Mouse (Mus musculus) CH12.LX (cell line): ENCODE measurements around the gene Zfp457. TPM values are rescaled to one million over a fixed set of nuclear protein-coding genes. Genes with fewer than 3 reads are reported as not detected.
"Not testable (repeated sequence)": the region's sequence is repeated elsewhere in the genome, so short reads cannot be mapped to it uniquely, and the experiment has no call there.

ENCODE experiments used
- DNase-seq: peaks from one replicate; pipeline ENCODE4 v3.0.0-alpha.2; 2013; ENCODE audit errors: extremely low read depth
- H3K27ac ChIP-seq: 2 replicates; pipeline ENCODE4 v1.5.1; 2012; ENCODE audit warnings: low read depth, mild to moderate bottlenecking, control low read depth, moderate library complexity; ENCODE audit not compliant: insufficient read depth
- H3K27me3 ChIP-seq: replicated peaks from 2 replicates; pipeline ENCODE3; 2012; ENCODE audit warnings: inconsistent platforms
- H3K36me3 ChIP-seq, 2 experiments: replicated peaks in 1 of 2; 2 replicates each; pipeline versions ENCODE3 to v1.6.1; 2012; ENCODE audit warnings: inconsistent platforms in 1 of 2, low read length in 1 of 2, mild to moderate bottlenecking in 1 of 2, mixed read lengths in 1 of 2, moderate library complexity in 1 of 2; ENCODE audit not compliant: control insufficient read depth in 1 of 2, insufficient read depth in 1 of 2
- H3K4me1 ChIP-seq, 2 experiments: 2 replicates each; pipeline ENCODE4 v1.6.1; 2012; ENCODE audit warnings: inconsistent platforms in 1 of 2, moderate library complexity in 1 of 2; ENCODE audit not compliant: insufficient read depth in 2 of 2, control insufficient read depth in 1 of 2
- H3K4me2 ChIP-seq: 2 replicates; pipeline ENCODE4 v1.6.1; 2012; ENCODE audit warnings: low read depth, mild to moderate bottlenecking, control low read depth; ENCODE audit not compliant: poor library complexity, insufficient read depth, severe bottlenecking
- H3K4me3 ChIP-seq, 3 experiments: fragments of 150-350 bp in 1 of 3; sonication (generic) in 1 of 3; replicated peaks in 1 of 3; 2 replicates each; pipeline versions ENCODE3 to v1.5.1; 2011 to 2012; ENCODE audit warnings: low read depth in 2 of 3, low read length in 2 of 3, mild to moderate bottlenecking in 2 of 3, moderate library complexity in 2 of 3, control low read depth in 1 of 3, improper control_type of control experiment in 1 of 3, inconsistent platforms in 1 of 3, mixed read lengths in 1 of 3; ENCODE audit not compliant: poor library complexity in 1 of 3
- H3K79me2 ChIP-seq: replicated peaks from 2 replicates; pipeline ENCODE4 v1.6.1; 2012; ENCODE audit warnings: mild to moderate bottlenecking, moderate library complexity; ENCODE audit not compliant: control insufficient read depth, poor library complexity, insufficient read depth, severe bottlenecking; ENCODE audit errors: extremely low read depth
- H3K9ac ChIP-seq: 2 replicates; pipeline ENCODE4 v1.6.1; 2012; ENCODE audit warnings: low read depth, mild to moderate bottlenecking, control low read depth, moderate library complexity; ENCODE audit not compliant: insufficient read depth
- H3K9me3 ChIP-seq: replicated peaks from 2 replicates; pipeline ENCODE3; 2012; ENCODE audit warnings: low read length, inconsistent platforms, mixed read lengths
- CHD1 ChIP-seq: IDR thresholded peaks from 2 replicates; pipeline ENCODE4 v1.6.1; 2012; ENCODE audit warnings: low read depth, low read length, improper control_type of control experiment, inconsistent platforms
- CTCF ChIP-seq, 2 experiments: IDR thresholded peaks in 1 of 2; conservative IDR thresholded peaks in 1 of 2; 2 replicates each; pipeline ENCODE4 v1.5.1; 2011 to 2012; ENCODE audit warnings: low read depth in 2 of 2, low read length in 2 of 2, improper control_type of control experiment in 1 of 2, inconsistent platforms in 1 of 2, mild to moderate bottlenecking in 1 of 2, moderate library complexity in 1 of 2
- ELF1 ChIP-seq: IDR thresholded peaks from 2 replicates; pipeline ENCODE4 v1.6.1; 2014; ENCODE audit warnings: low read depth, mild to moderate bottlenecking, inconsistent platforms, low read length, improper control_type of control experiment
- ETS1 ChIP-seq: conservative IDR thresholded peaks from 2 replicates; pipeline ENCODE4 v1.6.1; 2012; ENCODE audit warnings: low read depth, mild to moderate bottlenecking, inconsistent platforms, low read length, improper control_type of control experiment, moderate library complexity
- HCFC1 ChIP-seq: IDR thresholded peaks from 2 replicates; pipeline ENCODE4 v1.6.1; 2012; ENCODE audit warnings: low read depth, mild to moderate bottlenecking, inconsistent platforms, low read length, improper control_type of control experiment
- IRF4 ChIP-seq: IDR thresholded peaks from 2 replicates; pipeline ENCODE4 v1.6.1; 2014; ENCODE audit warnings: low read depth, mild to moderate bottlenecking, inconsistent platforms, low read length, improper control_type of control experiment
- JUN ChIP-seq: IDR thresholded peaks from 2 replicates; pipeline ENCODE4 v1.6.1; 2011; ENCODE audit warnings: low read depth, mild to moderate bottlenecking, low read length, improper control_type of control experiment, moderate library complexity; ENCODE audit not compliant: insufficient read depth
- JUND ChIP-seq: conservative IDR thresholded peaks from 2 replicates; pipeline ENCODE4 v1.6.1; 2011; ENCODE audit warnings: low read depth, low read length, improper control_type of control experiment
- MAFK ChIP-seq: IDR thresholded peaks from 2 replicates; pipeline ENCODE4 v1.6.1; 2011; ENCODE audit warnings: low read length, improper control_type of control experiment; ENCODE audit not compliant: insufficient replicate concordance
- MEF2A ChIP-seq: IDR thresholded peaks from 2 replicates; pipeline ENCODE4 v1.6.1; 2014; ENCODE audit warnings: low read depth, mild to moderate bottlenecking, inconsistent platforms, low read length, improper control_type of control experiment, borderline replicate concordance
- MXI1 ChIP-seq: IDR thresholded peaks from 2 replicates; pipeline ENCODE4 v1.6.1; 2011; ENCODE audit warnings: mild to moderate bottlenecking, low read depth, low read length, improper control_type of control experiment
- POLR2A ChIP-seq: IDR thresholded peaks from 2 replicates; pipeline ENCODE4 v1.6.1; 2011; ENCODE audit warnings: low read depth, mild to moderate bottlenecking, improper control_type of control experiment, low read length
- RAD21 ChIP-seq: IDR thresholded peaks from 2 replicates; pipeline ENCODE4 v1.6.1; 2011; ENCODE audit warnings: low read depth, mild to moderate bottlenecking, low read length, improper control_type of control experiment, moderate library complexity
- SMC3 ChIP-seq: IDR thresholded peaks from 2 replicates; pipeline ENCODE4 v1.6.1; 2011; ENCODE audit warnings: low read depth, low read length, improper control_type of control experiment
- TBP ChIP-seq: conservative IDR thresholded peaks from 2 replicates; pipeline ENCODE4 v1.6.1; 2011; ENCODE audit warnings: low read depth, low read length, improper control_type of control experiment
- USF1 ChIP-seq: IDR thresholded peaks from 2 replicates; pipeline ENCODE4 v1.6.1; 2014; ENCODE audit warnings: low read depth, mild to moderate bottlenecking, inconsistent platforms, low read length, improper control_type of control experiment
- ZMIZ1 ChIP-seq: IDR thresholded peaks from 2 replicates; pipeline ENCODE4 v1.6.1; 2012; ENCODE audit warnings: low read depth, mild to moderate bottlenecking, inconsistent platforms, low read length, improper control_type of control experiment
- dilution Hi-C: fragments of 300-500 bp; cut with MboI; formaldehyde crosslinking; loops from 2 replicates; pipeline ENCODE4 v1.14.3; 2020; ENCODE audit warnings: low sequenced_read_pairs; ENCODE audit not compliant: extremely low pct_unique_long_range_greater_than_20kb, extremely low pct_ligation_motif_present
- in situ Hi-C: fragments of 300-500 bp; cut with MboI; formaldehyde crosslinking; loops from 3 replicates; pipeline ENCODE4 v1.14.3; 2019; ENCODE audit warnings: low sequenced_read_pairs, low pct_ligation_motif_present, low pct_unique_long_range_greater_than_20kb, mixed read lengths
- polyA plus RNA-seq: library from polyadenylated mRNA; unstranded; fragments of >175 nt; gene quantifications from 2 replicates; pipeline ENCODE4 v1.2.1, GENCODE M21; 2012; ENCODE audit warnings: low read depth; ENCODE audit not compliant: insufficient read length
- total RNA-seq, 2 experiments: library from RNA; depleted of rRNA; stranded (reverse); fragments of 300-350 nt in 1 of 2; fragments of >200 nt in 1 of 2; gene quantifications; 2 replicates each; pipeline ENCODE4 v1.2.3; 2012 to 2014

Gene Zfp457
- total and polyA plus RNA-seq, 3 experiments: 0.40 to 0.98 TPM; not detected in 1

DNA sequence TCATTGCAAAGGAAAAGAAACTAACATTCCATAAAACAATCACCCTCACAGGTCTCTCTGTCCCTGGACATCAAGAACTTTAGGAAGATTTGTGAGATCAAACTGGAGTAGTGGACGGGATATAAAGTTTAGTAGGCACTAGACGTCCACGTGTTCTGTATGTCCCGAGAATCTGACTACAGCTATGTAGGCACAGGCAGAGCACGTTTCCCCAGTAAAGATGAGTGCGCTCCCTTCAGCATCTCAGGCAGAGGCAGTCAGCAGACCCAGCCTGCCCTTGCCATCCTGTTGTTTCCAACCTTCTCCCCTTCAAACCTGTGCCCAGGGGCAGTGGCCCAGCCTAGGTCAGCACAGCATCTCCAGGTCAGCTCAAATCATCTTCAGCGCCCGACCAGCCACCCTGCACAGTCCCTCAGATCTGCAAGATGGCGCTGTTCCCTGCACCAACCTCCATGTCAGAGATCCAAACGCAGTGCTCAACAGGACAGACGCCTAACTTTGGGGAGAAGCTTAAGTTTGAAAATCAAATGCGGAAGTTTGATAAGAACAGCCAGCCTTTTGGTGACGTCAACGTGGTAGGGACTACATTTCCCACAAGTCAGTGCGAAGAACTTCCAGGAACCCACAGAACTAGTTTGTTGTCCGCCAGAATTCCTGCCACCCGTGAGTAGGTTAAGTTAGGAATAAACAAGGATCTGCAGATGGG lies 25.9 kb upstream of the Zfp457 start, which contains the start of gene Zfp595 (continued):
- TF ChIP-seq MEF2A (0 out of 2 replicates have a peak, but pooled peaks have one; percentile 8), CHD1 (peak; percentile 17; the same call in 1 of the 2 replicates), SMC3 (peak; percentile 39; the same call in 1 of the 2 replicates), USF1 (no peak), ZMIZ1 (no peak), MXI1 (peak; percentile 85), JUN (peak; percentile 54)
- TF ChIP-seq, all 38 proteins: peak for 19

DNA sequence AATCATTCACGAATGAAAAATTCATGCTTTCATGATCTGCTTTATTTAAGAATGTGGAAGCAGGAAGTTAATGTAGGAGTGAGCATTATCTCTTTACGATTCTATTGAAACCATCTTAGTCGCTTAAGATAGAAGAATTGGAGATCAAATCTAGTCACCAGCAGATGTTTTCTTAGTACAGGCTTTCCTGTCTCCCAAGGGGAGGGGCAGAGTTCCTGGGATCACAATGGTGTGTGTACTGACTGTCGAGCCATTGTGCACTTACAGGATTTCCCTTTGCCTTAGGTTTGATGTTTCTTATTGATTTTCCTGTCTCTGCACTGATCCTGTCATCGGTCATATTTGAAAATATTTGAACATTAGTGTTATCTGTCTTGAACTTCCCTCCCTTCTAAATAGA lies 433 bp upstream of the Zfp457 start:
- H3K79me2 ChIP-seq: 0 out of 2 replicates have a peak, but pooled peaks cover 2% of the 10 kb centered on the region
- H3K4me1 ChIP-seq: peaks cover 0 to 9% of the 10 kb centered on the region in 2 experiments; a peak in 2 of 4 replicates
- dilution Hi-C loops: no loop called here
- H3K27ac ChIP-seq: no peak overlapping the region
- H3K27me3 ChIP-seq: no peaks in the 10 kb centered on the region
- H3K36me3 ChIP-seq: peaks cover 0 to 6% of the 10 kb centered on the region in 2 experiments
- no peak for DNase-seq
- in situ Hi-C loops: no loop called here
- peak overlapping the region; percentile 77; the same call in 1 of the 2 replicates for H3K4me2 ChIP-seq
- peak overlapping the region in 2 of 3 experiments; percentile 85 to 88 for H3K4me3 ChIP-seq
- TF ChIP-seq POLR2A: no peak
- TF ChIP-seq, all 38 proteins: peak for 0
- Histone ChIP-seq H3K9me3 (no peaks in the 10 kb centered on the region), H3K9ac (peak overlapping the region; percentile 29; the same call in 1 of the 2 replicates)

DNA sequence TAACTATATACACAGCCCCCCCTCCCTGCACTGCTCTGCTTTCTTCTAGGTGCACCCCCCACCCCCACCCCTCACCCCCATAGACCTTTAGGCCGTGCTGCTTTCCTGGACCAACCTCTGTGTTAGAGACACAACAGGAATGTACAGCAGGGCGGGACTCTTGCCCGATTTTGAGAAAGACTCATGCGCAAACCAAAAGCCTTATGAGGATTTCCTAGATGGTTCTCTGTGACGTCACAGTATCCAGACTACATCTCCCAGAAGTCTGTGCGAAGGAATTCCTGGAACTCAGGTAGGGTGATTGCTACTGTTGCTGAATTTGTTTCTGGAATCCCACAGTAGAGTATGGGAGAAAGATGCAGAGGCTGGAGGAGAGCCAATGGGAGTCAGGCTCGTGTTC lies 28.0 kb downstream of the Zfp457 start, which contains the start of gene Zfp458:
Zfp458 (minus strand) TSS at position 153 of the 400 bp plus-strand sequence.
- in situ Hi-C loops (no loop called here), dilution Hi-C loops (no loop called here)
- Histone ChIP-seq H3K79me2 (no peaks in the 10 kb centered on the region), H3K27ac (no peak within 1 kb of the TSS), H3K27me3 (no peaks in the 10 kb centered on the region), H3K9ac (no peak within 1 kb of the TSS), H3K4me3 (no peak within 1 kb of the TSS), H3K36me3 (no peaks in the 10 kb centered on the region), H3K4me2 (no peak within 1 kb of the TSS), H3K9me3 (no peaks in the 10 kb centered on the region), H3K4me1 (no peaks in the 10 kb centered on the region)
- TF ChIP-seq RAD21 (no peak), JUND (no peak), ETS1 (no peak), ELF1 (no peak), TBP (no peak), IRF4 (no peak), HCFC1 (no peak), CTCF (conservative IDR thresholded peaks at IDR 0.05 in 1 of 2, IDR thresholded peaks at IDR 0.05 in 1 of 2; ENCODE audit: low read depth in 2 of 2, low read length in 2 of 2) (no peak), MAFK (no peak)
- DNase-seq: no peak

DNA sequence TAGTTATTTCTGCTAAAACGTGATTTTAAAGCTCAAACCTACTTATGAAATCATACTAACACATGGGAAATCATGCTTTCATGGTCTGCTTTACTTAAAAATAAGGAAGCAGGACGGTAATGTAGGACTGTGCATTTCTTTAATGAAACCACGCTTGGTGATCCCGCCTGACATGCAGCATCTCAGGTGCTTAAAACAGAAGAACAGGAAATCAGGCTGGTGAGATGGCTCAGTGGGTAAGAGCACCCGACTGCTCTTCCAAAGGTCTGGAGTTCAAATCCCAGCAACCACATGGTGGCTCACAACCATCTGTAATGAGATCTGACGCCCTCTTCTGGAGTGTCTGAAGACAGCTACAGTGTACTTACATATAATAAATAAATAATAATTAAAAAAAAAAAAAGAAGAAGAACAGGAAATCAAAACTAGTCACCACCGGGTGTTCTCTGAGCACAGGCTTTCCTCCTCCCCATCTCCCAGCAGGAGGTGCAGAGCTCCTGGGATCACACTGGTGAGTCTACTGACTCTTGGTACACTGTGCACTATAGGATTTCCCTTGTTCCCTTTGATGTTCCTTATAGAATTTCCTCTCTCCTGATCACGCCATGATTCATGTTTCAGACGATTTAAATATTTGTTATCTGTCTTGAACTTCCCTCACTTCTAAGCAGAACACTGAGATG lies 36.8 kb downstream of the Zfp457 start:
- DNase-seq, H3K27ac ChIP-seq, H3K36me3 ChIP-seq, dilution Hi-C loops, in situ Hi-C loops, H3K9me3 ChIP-seq, H3K79me2 ChIP-seq, H3K27me3 ChIP-seq, H3K4me1 ChIP-seq: not testable (repeated sequence)
- Histone ChIP-seq H3K9ac (peak overlapping the region; percentile 20; the same call in 1 of the 2 replicates), H3K4me3 (peak overlapping the region; percentile 70 to 99 (median 76)), H3K4me2 (peak overlapping the region; percentile 51; the same call in 1 of the 2 replicates)
